Mouse (Mus musculus) testis, adult 2 months (tissue): ENCODE measurements around the gene Padi2.

Source experiments
- CTCF ChIP-seq: fragments of 200-500 bp; IDR thresholded peaks from 2 replicates; pipeline ENCODE4 v1.5.1; 2012; ENCODE audit warnings: low read depth, mild to moderate bottlenecking, inconsistent platforms, low read length, moderate library complexity; ENCODE audit not compliant: control insufficient read depth, insufficient read depth, insufficient replicate concordance
- POLR2A ChIP-seq: fragments of 200-500 bp; IDR thresholded peaks from 2 replicates; pipeline ENCODE4 v1.6.1; 2012; ENCODE audit warnings: low read depth, mild to moderate bottlenecking, inconsistent platforms, low read length, moderate library complexity; ENCODE audit not compliant: control insufficient read depth

- TF ChIP-seq CTCF, result no peak
- TF ChIP-seq POLR2A, result no peak
Observed at GRCm38 (mm10) chr4:140951861-140952641, 45.9 kb downstream of the Padi2 start.
